Mouse (Mus musculus) heart, adult 18-20 months (tissue): ENCODE measurements at regions not wholly inside any gene's neighbourhood (a gene's known extent, or its start where the extent isn't known, plus 50 kb on each side); places are given as distances from the start of the nearest gene placed in this dataset.

Source experiments
- DNase-seq, 2 experiments: peaks; one replicate each; pipeline ENCODE4 v3.0.0; 2021 to 2022; ENCODE audit warnings: mixed read lengths in 1 of 2

DNA sequence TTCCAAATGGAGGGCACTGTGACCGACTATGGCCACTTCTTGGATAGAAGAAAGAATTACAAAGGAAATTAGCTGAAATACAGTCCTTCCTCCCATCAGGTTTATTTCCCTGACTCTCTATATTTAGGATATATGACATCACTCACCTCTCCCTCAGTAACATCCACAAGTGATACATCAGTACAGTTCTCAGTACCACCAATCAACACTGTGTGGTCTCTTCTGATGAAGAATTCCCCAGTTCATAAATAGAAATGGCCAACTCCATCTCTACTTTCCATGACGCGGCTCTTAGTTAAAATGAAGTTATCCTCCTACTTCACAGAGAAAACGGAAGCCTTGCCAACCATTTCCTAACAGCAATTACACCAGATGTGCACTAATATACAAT is 208.3 kb upstream of the Dio2 start:
- no peak for DNase-seq

DNA sequence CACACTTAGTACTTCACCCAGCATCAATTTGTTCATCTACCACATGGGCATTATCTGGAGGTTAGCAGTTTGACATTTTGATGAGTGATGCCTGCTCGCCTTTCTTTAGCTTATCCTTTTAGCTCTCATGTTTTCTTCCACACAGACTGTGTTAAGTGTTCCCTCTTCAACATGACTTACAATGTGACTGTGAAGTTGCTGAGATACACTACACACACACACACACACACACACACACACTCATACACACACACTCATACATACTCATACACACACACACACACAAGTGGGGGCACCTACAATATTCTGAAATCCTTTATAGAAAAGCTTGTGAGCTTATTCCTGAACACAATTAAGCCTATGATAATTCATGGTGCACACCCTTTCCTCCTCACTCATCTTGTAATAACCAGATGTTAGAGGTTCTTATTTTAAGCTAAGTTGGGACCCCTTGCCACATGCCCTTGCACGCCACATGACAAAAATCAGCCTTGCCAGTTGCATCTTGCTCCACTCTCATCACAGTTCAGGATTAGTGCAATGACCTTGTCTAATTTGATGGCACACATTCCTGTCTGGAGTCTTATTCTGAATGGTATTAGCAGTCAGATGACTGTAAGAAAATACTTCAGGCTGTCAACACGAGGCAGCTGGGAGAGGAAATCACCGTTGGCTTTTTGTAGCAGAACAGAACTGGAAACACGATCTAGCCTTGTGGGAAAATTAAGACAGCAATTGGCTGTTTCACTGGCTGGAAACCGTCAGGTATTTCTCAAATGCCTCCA is 207.7 kb upstream of the Dio2 start:
- peak; percentile 67 to 71 for DNase-seq

DNA sequence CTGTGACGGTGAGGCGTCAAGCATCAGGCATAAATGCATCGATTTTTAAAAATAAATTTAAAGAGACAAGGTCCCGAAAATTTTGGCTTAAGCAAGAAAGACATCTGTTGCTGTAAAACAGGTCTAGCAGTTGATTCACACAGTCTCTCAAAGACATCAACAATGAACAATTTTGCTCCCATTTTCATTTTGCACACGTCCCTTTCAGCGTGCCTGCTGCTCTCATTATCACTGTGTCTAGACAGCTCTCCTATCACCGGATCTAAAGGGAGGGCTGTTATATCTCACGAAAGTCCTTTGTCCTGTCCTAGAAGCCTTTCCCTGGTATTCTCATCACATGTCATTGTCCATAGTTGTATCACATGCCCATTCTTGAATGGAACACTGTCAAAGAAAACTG is 194.4 kb upstream of the Dio2 start:
- no peak for DNase-seq

DNA sequence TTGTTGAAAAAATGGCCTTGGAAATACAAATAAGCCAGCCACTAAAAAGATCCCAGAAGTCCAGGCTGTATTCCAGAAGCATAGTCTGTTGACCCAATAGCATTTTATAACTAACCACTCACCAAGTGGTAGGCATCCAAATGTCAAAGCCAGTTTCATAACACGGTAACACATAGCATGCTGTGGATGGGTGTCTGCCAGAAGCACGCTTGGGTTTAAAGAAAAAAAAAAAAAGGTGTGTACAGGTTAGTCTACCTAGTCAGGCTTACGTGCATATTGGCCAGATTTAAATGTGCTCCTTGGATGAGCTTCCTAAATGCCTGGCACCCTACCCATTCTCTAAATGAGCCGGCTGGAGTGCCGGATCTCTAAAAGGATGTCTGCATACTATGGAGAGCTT is 194.0 kb upstream of the Dio2 start:
- DNase-seq, result peak; percentile 10 to 12

DNA sequence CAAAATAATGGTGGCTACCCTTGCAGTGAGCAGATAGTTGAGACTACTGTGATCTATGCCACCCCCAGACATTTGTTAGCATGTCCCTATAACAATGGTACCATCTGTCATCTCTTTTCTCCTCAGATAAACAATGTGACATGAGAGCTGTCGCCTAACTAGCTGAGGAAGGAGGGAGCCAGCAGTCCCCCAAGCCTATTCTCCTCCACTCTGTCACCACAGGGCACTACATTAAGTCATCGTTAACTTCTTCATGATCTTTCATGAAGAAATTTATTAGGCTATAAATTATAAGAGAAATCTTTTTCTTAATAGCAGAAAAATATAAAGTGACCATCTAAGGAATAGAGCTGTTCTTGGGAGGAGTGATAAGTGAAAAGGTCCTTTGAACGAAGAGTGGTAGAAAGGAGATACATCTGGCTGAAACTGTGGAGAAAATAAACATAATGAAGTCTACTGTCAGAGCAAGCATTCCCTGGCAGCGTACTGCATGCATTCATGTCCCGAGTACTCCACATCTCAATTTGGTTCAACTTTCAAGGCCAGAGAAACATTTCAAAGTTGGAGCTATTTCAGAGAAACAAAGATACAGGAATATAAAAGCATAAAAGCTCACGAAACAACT is 192.0 kb upstream of the Dio2 start:
- no peak for DNase-seq

DNA sequence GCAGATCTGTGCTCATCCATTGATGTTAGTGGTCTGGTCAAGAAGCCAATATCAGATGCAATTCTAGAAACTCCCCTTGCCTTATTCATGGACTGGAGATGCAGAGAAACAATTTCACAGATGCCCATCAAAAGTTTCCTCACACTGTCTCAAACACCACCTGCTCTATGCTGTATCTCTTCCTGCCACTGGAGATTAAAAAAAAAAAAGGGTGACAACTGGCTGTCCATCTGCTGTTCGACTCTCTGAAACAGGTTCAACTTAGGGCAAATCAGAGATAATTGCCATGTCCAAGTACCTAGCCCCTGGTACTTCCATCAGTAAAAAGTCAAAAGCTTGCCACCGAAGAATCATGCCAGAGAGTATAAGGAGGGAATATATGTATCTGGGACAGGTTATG is 185.4 kb upstream of the Dio2 start:
- no peak for DNase-seq

DNA sequence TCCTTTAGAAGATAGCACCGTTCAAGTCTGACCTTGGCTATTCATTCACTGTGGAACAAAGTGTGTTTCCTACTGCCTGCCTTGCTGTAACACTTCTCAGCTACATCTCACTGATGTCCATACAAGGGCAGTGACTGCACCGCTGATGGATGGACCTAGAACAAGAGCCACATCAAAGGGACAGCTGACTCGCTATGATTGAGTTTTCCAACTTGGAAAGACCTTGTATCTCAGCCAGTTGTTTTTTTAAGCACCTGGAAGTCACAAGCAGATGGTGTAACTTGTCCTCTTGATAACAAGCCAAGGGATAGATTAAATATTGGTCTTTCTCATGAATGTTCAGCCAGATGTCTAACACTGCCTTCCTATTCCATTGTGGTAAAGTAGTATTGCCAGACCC is 184.9 kb upstream of the Dio2 start:
- no peak for DNase-seq

DNA sequence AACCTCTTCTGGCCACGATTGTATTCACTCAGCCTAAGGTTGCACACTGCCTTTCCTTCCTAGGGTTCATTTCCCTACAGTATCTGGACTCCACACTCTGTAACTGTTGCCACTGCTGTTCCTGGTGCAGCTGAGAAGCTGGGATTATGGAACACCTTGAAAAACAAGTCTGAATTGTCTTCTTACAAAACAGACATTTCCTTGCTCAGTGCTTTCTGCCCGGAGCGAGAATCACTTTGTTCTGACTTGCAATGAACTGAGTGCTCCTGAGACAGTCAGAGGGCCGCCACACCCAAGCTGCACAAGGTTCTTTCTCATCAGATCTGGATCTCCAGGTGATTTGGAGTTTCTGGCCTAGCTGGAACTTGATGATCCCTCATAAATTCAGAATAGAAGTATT is 183.0 kb upstream of the Dio2 start:
- no peak for DNase-seq

DNA sequence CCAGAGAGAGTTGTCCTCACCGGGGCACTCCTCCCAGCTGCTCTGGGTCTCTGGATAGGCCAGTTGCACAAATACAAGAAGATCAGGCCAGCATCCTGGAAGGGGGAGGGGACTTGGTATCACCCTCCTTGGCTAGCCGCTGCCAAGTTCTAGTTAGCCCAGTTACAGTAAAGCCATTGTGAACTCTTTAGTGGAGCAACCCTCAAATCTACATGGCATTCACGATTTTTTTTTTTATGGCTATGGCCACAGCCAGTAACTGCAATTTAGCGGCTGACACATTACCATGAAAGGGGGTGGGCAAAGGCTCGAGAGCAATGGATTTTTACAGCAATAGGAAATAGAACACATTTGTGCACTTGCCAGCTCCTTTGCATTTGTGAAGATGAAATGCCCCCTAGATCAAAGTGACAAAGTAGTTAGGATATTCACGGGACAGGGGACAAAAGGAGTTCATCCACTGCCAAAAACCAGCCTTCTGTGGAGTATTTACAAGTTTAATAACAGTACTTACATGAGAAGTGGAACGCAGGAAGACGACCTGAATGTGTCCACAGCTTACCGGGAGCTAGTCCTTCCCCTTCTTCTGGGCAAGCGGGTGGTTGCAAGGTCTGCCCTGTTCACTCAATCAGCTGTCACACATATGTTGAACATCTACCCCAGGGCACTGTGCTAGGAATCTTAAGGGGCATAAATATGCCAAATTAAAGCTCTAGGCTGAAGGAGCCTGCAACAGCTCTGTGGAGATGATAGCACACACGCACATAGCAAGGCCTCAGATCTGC is 177.9 kb upstream of the Dio2 start:
- DNase-seq, result no peak

DNA sequence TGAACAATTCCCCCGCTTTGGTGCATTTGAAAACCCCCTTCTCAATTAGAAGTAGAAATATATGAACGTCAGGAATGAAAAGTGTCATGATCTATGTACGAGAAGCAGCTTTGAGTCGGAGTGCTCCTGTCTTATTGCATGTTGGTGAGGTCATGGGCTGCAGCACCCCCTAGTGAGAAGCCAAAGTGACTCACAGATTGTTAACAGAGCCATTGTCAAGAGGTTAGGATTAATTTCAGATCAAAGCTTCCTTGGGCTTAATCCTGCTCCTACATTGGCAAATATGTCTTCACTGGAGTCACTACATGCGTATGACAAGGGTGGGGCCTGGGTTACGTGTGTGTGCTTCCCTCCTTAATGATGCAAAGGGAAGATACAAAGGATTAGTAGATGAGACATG is 165.8 kb upstream of the Dio2 start:
- peak in 1 of 2 experiments; percentile 20 for DNase-seq

DNA sequence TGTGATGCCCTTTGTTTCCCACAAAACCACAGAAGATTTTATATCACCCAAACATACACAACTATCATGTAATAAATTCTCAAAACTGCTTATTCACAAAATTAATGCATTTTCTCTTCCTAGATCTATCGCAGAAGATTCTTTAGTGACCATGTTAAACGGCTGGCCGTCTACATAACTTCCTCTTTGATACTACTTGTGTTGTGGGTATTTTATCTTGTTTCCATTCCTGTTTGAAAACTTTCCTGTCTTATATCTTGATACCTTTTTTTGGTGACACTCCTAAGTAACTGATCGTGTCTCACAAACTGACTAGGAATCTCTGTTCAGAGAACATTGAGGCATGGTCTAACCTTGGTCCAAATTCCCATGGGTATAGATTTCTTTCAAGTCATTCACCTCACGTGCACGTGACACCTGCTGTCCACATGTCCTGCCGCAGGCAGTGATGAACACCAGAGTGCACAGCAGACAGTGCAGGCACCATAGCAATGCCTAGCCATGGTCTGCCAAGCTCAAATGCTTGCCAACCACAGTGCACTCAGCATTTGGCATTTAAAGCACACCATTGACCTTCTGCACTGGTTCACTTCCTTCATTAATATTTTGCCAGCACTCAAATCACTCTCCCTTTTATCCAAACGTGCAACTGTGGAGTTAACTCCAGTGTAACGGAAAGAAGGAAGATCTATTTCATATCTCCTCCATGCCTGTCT is 155.6 kb upstream of the Dio2 start:
- peak; percentile 30 to 54 for DNase-seq

DNA sequence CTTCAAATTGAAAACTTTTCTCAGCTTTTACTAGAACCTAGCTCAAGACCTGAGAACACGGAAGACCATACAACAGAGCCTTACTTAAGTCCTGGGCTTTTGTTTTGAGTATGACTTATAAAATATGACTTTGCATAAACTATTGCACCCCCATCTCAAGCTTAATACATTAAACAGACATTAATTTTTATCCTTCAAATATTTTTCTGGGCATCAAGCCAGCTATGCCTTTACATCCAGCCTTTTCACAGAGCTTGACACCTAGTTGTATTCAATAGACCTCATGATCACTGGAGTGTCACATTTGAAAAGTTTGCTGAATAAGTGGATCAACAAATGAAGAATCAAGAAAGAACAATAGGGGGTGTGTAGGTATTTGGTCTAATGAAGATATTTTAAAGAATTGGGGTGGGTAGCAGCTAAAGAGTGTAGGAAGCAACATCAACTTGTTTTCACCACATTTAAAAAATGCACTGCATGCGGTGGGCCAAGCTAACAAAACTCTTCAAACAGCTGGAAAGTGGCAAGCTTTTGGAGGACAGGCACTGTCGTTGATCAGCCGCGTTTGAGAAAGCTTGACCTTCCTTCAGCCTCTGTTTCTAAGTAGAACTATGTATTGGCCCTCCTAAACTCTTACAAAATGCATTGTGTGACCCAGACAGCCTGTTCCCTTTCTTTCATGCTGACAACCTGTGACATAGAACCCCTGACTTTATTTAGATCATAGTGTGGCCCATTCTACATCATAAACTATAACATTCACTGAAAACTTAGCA is 138.2 kb upstream of the Dio2 start:
- no peak for DNase-seq

DNA sequence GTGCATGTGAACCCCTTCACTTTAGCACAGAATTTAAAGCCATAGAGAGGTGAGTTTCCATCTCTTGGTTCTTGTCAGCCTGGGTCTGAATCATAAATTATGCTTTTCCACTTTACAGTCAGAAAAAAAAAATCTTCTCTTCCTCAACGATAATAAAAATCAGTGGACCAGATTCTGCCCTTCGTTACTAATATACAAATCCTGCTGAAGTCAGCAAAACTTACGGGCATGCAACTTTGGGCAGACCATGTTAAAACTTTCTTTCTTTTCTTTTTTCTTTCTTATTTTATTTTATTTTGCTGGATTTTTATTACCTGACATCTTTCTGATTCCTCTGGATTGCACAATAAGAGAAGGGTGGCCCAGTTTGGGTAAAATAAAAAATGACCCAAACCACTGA is 136.6 kb upstream of the Dio2 start:
- no peak for DNase-seq

DNA sequence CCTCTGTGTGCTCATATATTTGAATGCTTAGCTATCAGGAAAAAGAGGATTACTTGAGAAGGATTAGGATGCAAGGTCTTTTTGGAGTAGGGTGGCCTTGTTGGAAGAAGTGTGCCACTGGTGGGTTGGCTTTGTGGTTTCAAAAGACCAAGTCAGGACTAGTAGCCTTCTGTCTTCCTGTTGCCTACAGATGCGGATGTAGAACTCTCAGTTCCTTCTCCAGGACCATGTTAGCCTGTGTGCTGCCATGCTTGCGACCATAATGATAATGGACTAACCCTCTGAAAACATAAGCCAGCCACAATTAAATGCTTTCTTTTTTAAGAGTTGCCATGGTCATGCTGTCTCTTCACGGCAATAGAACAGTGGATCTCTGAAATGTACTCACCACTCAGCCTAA is 135.7 kb upstream of the Dio2 start:
- DNase-seq, result no peak

DNA sequence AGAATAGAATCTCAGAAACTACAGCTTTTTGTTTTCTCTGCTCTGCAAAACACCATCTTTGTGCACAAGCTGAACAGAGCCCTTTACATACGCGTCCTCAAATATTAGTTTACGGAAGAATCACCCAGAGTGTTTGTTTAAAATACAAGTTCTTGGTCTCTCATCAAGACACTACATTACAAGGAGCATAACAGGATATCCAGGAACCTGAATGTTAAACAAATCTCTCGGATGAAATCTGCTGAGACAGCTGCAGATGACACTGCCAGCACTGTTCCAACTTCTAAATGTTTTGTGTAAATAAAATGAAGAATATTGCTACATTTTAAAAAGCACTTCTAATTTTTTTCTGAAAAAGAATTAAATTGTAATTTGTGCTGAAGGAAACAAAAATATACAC is 128.4 kb upstream of the Dio2 start:
- DNase-seq, result no peak

DNA sequence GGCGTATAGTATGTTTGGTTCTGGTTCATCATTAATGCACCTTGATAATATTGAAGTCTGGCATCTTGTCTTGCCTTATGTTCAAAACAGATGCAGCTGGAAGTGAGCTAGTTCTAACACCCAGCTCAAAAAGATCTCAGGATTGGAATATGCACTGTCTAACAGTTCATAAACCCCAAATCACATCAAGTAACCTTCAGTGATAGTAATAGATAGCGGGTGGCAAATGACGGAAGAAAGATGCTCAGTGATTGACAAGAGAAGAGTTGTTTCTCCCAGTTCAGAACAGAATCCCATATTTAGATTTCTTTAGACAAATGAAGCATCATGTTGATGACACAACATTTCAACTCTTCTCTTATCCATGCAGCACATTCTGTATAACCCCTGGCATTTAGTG is 124.4 kb upstream of the Dio2 start:
- DNase-seq, result no peak

DNA sequence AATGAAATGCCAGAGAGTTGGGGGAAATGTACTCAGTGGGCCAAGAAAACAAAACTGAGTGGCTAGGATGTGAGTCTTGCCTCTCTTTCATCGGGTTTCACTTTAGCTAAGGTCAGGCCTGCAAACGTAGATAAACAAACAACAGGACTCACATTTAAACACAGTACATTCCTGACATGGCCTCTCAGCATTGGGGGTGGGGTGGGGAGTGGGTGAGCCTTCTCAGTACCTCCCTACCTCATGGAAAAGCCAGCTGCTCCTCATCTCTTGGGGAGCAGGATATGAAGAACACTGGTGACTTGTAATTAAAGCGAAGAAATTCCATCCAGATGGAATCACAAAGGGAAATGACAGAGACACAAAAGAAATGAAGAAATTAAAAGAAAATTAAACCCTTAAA is 119.5 kb upstream of the Dio2 start:
- peak; percentile 2 to 7 for DNase-seq

DNA sequence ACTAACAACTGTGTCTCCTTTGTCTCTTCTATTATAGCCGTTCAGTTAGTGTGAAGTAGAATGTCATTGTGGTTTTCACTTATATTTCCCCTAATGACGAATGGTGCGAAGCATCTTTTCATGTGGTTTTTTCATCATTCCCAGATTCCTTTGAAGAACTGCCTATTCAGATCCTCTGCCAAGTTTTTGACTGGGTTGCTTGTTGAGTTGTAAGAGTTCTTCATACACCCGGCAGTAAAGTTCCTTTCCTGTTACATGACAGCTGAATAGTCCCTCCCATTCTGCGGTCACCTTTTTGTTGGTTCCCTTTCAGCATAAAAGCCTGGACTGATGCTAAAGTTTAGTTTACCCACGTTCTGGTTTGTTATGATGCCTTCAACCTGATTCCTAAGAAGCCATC is 72.4 kb upstream of the Dio2 start:
- no peak for DNase-seq

DNA sequence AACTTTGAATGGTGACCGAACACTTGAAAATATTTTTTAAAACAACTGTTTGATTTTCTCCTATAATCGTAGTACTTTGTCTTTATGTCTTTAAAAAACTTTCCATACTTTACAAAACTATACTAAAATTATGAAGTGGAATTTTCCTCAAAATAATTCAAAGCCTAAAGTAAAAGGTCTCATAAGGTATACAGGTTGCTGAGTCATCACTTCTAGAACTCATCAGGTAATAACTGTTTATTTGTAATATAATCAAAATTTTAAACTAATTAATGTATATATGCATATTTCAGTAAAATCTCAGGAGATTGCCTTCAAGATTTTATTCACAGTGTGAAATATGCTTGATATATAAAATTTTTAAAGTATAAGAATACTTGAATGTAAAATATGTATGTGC is 52.3 kb upstream of the Dio2 start:
- DNase-seq, result no peak
